Mouse (Mus musculus) MN1 (cell line): ENCODE results near the gene Fbrsl1.
"Not testable (repeated sequence)": the region's sequence is repeated elsewhere in the genome, so short reads cannot be mapped to it uniquely, and the experiment has no call there.

Experiments
- DNase-seq: peaks from one replicate; pipeline ENCODE4 v3.0.0-alpha.2; 2016; ENCODE audit warnings: low spot score

Fbrsl1 gene

GRCm38 (mm10) chr5:110449294-110449693 is 991 bp upstream of the Fbrsl1 start:
- peak; percentile 56 for DNase-seq

GRCm38 (mm10) chr5:110447720-110448435 is 425 bp downstream of the Fbrsl1 start:
- peak; percentile 60 for DNase-seq

GRCm38 (mm10) chr5:110444509-110444908 is 3.8 kb downstream of the Fbrsl1 start:
- DNase-seq: no peak

DNA sequence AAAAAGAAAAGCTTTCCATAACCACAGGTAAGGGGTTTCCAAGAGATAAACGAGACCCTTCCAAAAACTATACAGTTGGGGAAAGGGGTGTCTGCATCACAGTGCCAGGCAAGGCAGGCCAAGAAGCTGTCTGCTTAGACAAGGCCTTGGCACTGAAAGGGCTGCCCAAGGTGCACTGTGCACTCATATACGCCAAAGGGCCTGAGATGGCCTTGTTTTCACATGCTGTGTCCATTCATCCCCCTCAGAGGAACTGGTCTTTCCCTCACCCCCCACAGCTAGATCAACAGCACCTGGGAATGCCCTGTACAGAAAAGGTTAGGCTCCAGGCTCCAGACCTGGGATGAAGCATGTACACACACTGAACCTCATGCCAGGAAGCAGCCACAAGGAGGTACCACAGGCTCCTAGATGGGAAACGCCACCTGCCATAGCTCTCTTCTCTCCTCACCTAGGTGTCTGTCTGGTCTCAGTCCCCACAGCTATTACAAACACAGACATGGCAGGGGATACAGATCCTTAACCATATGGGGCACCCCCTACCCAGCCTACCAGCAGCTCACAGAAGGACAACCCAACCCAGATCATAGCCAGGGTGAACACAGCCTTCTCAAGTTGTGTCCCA is 5.2 kb downstream of the Fbrsl1 start:
- no peak for DNase-seq

DNA sequence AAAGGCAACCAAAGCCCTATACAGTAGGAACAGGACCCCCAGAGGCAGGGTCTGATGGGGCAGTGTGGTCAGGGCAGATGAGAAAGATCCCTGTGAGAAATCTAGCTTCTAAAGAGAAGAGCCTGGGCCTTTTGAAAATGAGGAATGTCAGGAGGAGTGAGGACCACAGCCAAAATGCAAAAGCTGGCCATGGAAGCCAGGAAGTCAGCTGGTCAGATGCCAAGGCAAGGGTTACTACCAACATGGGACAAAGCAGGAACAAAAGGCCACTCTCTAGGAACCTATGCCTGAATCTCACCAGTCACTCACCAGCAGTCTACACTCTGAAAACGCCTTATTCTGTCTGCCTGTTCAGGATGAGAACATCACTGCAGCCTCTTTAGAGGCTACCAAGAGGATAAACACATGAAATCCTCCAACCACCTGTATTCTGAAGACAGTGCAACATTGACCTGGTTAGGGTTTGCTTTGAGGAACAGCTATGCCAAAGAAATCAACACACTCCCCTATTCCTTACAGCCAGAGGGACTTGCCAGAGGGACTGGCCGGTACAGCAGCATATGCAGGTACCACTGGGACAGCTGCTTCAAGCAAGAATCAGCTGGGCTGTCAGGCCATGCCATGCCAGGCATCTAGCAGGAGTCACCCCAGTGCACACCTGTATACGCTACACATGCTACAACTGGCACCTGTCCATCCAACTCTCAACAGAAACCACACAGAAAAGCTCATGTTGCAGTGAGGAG is 8.6 kb downstream of the Fbrsl1 start:
- no peak for DNase-seq

- DNase-seq: no peak
Measured at GRCm38 (mm10) chr5:110438591-110438990, 9.7 kb downstream of the Fbrsl1 start.

- DNase-seq: no peak
Measured at GRCm38 (mm10) chr5:110437632-110438261, 10.6 kb downstream of the Fbrsl1 start.

- not testable (repeated sequence) for DNase-seq
Measured at GRCm38 (mm10) chr5:110436166-110436565, 12.1 kb downstream of the Fbrsl1 start.

DNA sequence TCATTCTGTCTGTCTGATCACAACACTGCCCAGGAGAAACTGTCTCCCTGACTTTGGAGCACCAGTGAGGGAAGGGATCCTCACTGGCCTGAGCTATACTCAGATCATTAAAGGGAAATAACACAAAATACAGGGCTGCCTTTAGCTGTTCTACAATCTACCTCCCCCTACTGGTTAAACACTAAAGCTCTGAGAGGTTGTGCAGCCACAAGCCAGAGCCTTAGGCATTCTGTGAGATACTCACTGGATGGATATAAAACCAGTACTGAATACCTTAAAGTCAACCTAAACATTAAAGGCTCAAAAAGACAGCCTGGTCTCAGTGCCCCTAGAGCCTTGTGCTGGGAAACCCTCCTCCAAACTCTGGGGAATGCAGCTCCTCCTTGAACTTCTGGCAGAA is 13.5 kb downstream of the Fbrsl1 start:
- peak; percentile 20 for DNase-seq

GRCm38 (mm10) chr5:110429045-110429444 is 19.3 kb downstream of the Fbrsl1 start:
- DNase-seq: peak; percentile 77

- no peak for DNase-seq
Measured at GRCm38 (mm10) chr5:110428290-110428689, 20.0 kb downstream of the Fbrsl1 start.

GRCm38 (mm10) chr5:110425187-110425586 is 23.1 kb downstream of the Fbrsl1 start:
- DNase-seq: no peak

DNA sequence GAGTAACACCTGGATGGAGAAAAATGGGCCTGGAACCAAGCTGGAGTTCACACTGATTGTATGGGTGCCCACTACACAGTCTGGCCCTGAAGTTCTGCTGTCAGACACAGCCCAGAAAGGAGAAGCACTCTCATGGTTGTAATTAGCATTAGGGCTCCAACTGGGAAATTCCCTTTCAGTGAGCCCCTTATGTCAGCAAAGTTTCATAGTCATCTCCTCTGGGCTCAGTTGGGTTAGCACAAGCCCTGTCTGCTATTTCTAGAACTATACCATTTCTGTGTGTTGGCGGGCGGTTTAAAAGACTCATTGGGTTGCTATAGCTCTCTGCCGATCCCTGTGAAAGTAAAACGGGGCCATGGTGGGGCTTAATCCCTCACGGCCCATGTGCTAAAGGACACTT is 24.1 kb downstream of the Fbrsl1 start:
- DNase-seq: no peak

DNA sequence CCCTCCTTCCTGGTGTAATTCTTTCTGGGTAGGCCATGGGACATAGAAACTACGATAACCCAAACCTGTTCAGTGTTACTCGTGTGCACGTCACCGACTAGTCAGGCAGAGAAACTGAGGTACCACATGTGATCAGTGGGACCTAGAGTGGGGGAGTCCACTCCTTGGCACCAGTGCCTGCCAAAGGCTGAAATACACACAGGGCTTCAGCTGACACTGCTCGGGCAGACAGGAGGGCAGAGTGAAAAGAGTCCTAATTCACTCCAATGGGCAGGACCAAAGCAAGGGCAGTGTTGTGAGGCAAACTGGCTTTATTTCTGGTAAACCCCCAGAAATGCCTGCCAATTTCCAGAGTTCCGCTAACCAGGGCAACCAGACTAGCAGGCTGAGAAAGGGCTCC is 26.9 kb downstream of the Fbrsl1 start:
- no peak for DNase-seq

GRCm38 (mm10) chr5:110420950-110421349 is 27.4 kb downstream of the Fbrsl1 start:
- no peak for DNase-seq

DNA sequence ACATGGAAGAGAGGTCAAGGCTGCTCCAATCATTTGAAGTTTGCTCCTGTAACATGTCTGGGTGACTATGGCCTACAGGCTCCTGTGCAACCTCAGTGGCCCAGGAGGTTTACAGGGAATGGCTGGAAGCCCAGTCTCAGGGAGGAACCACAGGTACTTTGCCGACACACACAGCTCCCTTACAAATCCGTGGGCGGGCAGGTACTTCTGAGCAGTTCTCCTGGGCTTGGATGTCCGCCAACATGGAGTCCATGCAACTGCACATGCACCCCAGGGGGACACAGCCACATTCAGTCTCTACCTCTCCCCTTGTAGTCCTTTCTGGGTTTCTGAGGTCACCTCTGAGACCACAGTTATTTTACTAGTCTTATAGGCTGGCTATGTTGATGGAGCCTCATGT is 28.1 kb downstream of the Fbrsl1 start:
- no peak for DNase-seq

- DNase-seq: no peak
Measured at GRCm38 (mm10) chr5:110418523-110418911, 29.8 kb downstream of the Fbrsl1 start.

DNA sequence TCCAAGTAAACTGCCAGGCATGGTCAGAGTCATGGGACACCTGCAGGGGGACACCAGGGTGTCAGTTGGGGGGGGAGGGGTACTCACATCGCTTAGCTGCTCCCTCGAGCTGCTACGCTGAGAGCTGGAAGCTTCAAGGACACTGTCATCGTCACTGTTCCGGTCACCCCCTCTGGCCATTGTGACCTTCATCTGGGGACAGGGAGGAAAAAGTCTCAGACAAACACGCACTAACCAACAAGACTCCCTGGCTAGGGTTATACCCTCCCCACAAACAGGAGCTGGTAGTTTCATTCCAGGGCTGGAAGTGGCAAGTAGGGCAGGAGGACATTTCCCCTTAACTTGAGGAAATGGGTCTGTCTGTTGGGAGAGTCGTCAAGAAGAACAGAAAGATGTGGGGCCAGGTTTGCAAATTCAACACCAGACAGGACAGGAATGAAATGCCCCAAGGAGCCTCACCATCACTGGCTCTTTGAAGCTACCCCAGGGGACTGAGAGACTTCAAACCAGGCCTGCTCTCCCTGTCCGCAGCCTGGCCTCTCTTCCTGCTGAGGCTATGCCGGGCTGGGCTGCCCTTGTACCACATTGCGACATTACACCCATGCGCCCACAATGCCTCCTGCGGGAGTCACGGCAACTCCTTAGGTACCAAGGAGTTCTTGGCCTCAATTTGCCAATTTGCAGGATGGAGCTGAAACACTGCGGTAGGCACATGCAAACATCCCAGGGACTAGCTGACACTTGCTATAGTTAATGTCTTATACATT is 30.4 kb downstream of the Fbrsl1 start:
- no peak for DNase-seq

DNA sequence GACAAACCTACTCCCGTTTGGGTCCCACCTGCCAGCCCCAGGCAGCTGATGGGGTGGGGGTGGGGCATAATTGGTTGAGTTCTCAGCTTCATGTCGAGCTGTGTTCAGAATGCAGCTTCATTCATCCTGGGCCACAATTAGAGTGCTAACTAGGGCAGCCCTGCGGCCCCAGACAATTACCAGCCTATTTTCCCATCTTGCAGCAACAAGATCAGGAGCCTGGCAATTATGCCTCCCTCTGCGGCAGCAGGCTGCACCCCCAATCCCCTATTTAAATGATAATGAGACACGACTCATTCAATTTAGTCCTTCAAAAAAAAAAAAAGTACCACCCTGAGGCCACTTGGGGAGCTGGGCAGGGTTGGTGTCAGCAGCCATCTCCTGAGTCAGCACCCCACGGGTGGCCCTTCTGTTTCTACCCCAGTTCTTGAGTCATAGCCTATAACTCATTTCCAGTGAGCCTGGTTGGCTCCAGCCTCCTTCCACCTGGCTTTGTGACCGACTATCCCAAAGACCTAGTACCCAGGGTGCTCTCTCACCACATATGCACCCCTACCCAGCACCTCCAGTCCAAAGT is 31.4 kb downstream of the Fbrsl1 start:
- DNase-seq: peak; percentile 26

DNA sequence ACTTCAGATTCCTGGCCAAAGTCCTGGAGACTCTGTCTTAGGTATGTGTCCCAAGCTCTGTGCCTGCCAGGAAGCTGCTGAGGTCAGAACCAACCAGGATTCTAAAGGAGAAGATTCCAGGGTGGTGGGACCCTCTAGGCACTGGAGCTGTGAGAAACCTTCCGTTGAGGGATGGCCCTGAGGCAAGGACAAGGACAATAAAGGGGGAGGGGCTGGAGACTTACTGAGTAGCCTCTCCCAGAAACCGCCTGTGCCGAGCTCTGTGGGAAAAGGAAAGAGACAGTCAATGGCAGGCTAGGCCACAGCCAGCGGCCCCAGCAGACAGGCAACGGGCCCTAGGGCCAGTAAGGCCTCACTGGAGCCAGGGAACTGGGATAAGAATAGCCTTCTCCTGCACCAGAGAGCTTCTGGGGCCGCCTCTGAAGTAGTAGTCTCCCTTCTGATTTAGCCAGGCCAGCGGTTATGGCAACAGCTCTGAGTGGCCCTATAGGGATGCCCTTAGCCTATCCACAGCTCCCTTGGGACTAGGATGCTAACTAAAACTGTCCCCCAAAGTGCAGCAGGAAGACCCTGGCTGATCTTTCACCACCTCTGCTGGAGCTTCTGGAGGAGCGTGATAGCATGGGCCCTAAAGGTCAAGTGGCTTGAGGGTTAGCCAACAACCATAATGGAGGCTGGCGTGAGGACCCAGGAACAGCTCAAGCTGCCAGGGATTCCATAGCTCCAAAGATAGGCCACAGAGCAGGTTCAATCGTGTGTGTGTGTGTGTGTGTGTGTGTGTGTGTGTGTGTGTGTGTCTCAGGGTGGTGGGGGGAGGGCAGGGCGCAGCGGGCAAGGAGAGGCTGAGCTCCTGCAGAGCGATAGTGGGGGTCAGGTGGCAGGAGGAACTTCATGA is 32.2 kb downstream of the Fbrsl1 start:
- no peak for DNase-seq
